Mouse (Mus musculus) ES-Bruce4 (cell line): ENCODE results near the gene Klk9. TPM values are rescaled to one million over a fixed set of nuclear protein-coding genes. Genes with fewer than 3 reads are reported as not detected.

Source experiments
- H3K27ac ChIP-seq: 2 replicates; pipeline ENCODE4 v1.5.1; 2012; ENCODE audit warnings: low read length, inconsistent platforms; ENCODE audit not compliant: insufficient read depth
- H3K27me3 ChIP-seq: 2 replicates; pipeline ENCODE4 v1.6.1; 2012; ENCODE audit warnings: mild to moderate bottlenecking, low read length, inconsistent platforms; ENCODE audit not compliant: control insufficient read depth, poor library complexity, insufficient read depth, severe bottlenecking
- H3K36me3 ChIP-seq: 2 replicates; pipeline ENCODE4 v1.6.1; 2012; ENCODE audit warnings: inconsistent platforms, mild to moderate bottlenecking, low read length, moderate library complexity; ENCODE audit not compliant: control insufficient read depth, poor library complexity, insufficient read depth, severe bottlenecking
- H3K4me1 ChIP-seq: one replicate; pipeline ENCODE4 v1.8.1; 2011; ENCODE audit warnings: low read length; ENCODE audit not compliant: control insufficient read depth, insufficient read depth
- H3K4me3 ChIP-seq: 2 replicates; pipeline ENCODE4 v1.5.1; 2011; ENCODE audit warnings: low read depth, mild to moderate bottlenecking, low read length
- H3K9ac ChIP-seq: 2 replicates; pipeline ENCODE4 v1.6.1; 2012; ENCODE audit warnings: low read depth, mild to moderate bottlenecking, inconsistent platforms; ENCODE audit not compliant: poor library complexity, severe bottlenecking
- H3K9me3 ChIP-seq: replicated peaks from 2 replicates; pipeline ENCODE4 v1.6.1; 2012; ENCODE audit warnings: mild to moderate bottlenecking, low read length, inconsistent platforms; ENCODE audit not compliant: control insufficient read depth, poor library complexity, insufficient read depth, severe bottlenecking
- CTCF ChIP-seq: IDR thresholded peaks from one replicate; pipeline ENCODE4 v1.8.1; 2011; ENCODE audit warnings: low read depth, low read length
- EP300 ChIP-seq: IDR thresholded peaks from 2 replicates; pipeline ENCODE4 v1.6.1; 2011; ENCODE audit warnings: low read depth, low read length; ENCODE audit not compliant: insufficient read depth
- POLR2A ChIP-seq: IDR thresholded peaks from one replicate; pipeline ENCODE4 v1.8.1; 2011; ENCODE audit warnings: low read length; ENCODE audit not compliant: insufficient read depth
- polyA plus RNA-seq: library from polyadenylated mRNA; stranded (reverse); fragments of >200 nt; gene quantifications from 2 replicates; pipeline ENCODE4 v1.2.4, GENCODE M21; 2011; ENCODE audit warnings: low read depth; ENCODE audit not compliant: missing spikeins, insufficient read depth, insufficient read length

Gene Klk9
- polyA plus RNA-seq, 1 experiment: not detected

DNA sequence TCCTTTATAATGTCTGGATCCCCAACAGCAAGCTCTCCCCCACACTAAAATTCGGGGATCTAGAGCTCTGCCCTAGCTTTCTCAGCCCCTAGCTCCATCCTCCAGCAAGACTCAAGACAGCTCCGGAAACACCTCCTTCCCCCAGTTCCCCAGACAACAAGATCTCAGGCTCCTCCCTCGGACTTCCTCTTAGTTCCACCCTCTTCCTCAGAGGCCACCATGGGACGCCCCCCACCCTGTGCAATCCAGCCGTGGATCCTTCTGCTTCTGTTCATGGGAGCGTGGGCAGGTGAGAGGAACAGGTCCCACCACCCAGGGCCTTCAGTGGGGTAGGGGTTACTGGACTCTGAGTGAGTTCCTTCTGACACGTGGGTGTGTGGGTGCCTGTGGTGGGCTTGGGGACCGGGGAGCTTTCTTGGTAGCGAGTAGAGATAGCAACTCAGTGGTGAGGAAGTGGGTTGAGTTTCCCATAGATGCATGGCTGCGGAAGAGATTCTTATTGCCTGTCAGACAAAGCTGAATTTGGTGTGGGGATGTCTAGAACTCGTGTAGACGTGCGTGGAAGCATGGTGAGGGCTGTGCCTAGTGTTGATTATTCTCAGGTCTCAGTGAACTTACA is 6.3 kb downstream of the Klk9 start:
- Histone ChIP-seq H3K4me3 (peak overlapping the region; percentile 63), H3K36me3 (no peaks in the 10 kb centered on the region), H3K9ac (no peak overlapping the region), H3K9me3 (no peaks in the 10 kb centered on the region), H3K27ac (no peak overlapping the region), H3K4me1 (no peaks in the 10 kb centered on the region), H3K27me3 (no peaks in the 10 kb centered on the region)
- no peak for TF ChIP-seq CTCF
- TF ChIP-seq EP300: no peak
- TF ChIP-seq POLR2A: no peak

DNA sequence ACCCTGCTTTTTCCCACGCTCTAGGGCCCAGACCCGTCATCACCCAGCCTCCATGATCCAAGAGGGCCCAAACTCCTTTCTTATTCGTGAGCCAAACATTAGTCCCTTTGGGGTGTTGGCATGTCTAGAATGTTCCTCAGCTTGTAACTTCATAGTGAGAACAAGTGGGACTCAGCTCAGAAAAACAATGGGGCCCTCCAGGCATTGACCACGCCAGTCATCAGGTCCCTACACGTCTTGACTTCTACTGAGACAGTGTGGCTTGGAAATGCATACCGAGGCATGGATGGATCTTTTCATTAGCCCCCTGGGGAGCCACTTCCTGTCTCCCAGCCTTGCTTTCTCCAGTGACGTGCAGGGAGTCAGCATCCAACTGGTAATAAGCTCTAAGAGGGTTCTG is 8.2 kb downstream of the Klk9 start:
- Histone ChIP-seq H3K9ac (no peak overlapping the region), H3K4me1 (no peaks in the 10 kb centered on the region)
- TF ChIP-seq CTCF (no peak), POLR2A (no peak), EP300 (no peak)

GRCm38 (mm10) chr7:43810994-43811393 is 19.3 kb downstream of the Klk9 start, which contains the start of gene Klk7:
TSS of gene Klk7 (plus strand) at chr7:43811294.
- no peaks in the 10 kb centered on the region for H3K9me3 ChIP-seq
- H3K36me3 ChIP-seq: no peaks in the 10 kb centered on the region
- no peak within 1 kb of the TSS for H3K4me3 ChIP-seq
- TF ChIP-seq EP300 (no peak), CTCF (no peak), POLR2A (no peak)
- H3K4me1 ChIP-seq: no peaks in the 10 kb centered on the region
- H3K9ac ChIP-seq: no peak within 1 kb of the TSS
- H3K27ac ChIP-seq: no peak within 1 kb of the TSS
- no peaks in the 10 kb centered on the region for H3K27me3 ChIP-seq

More for the DNA sequence above, 8.2 kb downstream of the Klk9 start:
- no peaks in the 10 kb centered on the region for H3K9me3 ChIP-seq
- no peak overlapping the region for H3K4me3 ChIP-seq
- no peaks in the 10 kb centered on the region for H3K27me3 ChIP-seq
- no peak overlapping the region for H3K27ac ChIP-seq
- H3K36me3 ChIP-seq: no peaks in the 10 kb centered on the region

- H3K27me3 ChIP-seq: no peaks in the 10 kb centered on the region
- TF ChIP-seq POLR2A (no peak), EP300 (no peak), CTCF (no peak)
- H3K4me3 ChIP-seq: no peak overlapping the region
- H3K4me1 ChIP-seq: no peaks in the 10 kb centered on the region
- no peak overlapping the region for H3K9ac ChIP-seq
- no peak overlapping the region for H3K27ac ChIP-seq
- H3K9me3 ChIP-seq: no peaks in the 10 kb centered on the region
- H3K36me3 ChIP-seq: no peaks in the 10 kb centered on the region
Observed at GRCm38 (mm10) chr7:43815211-43815610, 23.5 kb downstream of the Klk9 start.

DNA sequence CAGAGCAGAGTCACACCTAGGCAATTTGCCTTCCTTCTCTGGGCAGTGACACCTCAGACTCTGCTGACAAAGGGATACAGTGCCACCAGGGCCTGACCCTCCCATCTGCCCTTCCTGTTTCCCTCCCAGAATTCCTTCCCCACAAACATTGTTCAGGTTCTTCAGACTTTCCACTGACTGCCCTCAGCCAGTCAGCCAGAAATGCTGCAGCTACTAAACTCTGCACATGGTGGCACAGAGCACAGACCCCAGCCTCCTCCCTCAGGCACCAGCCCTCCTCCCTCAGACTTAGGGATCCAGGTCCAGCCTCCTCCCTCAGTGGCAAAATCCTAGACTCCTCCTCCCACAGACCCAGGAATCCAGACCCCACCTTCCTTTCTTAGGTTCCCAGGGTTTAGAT is 25.1 kb downstream of the Klk9 start:
- Histone ChIP-seq H3K9ac (no peak overlapping the region), H3K27ac (no peak overlapping the region), H3K9me3 (no peaks in the 10 kb centered on the region), H3K4me3 (no peak overlapping the region), H3K4me1 (no peaks in the 10 kb centered on the region), H3K36me3 (no peaks in the 10 kb centered on the region), H3K27me3 (no peaks in the 10 kb centered on the region)
- TF ChIP-seq CTCF: no peak
- TF ChIP-seq EP300: no peak
- TF ChIP-seq POLR2A: no peak

DNA sequence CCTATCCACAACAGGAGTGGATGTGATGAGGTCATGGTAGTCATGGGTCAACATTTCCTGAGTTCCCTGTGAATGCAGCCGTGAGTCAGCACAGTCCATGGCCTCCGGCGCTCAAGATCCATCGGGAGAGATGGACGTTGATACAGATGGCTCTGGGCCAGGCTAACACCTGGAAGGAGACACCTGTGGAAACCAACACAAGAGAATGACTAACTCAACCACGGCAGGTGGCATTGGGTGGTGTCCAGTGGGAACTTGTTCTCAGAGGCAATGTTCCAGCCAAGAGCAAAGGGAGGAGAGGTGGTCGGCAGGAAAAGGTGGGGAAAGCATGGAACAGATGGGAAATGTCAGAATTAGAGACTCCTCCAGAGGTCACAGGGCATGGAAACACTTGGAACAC is 29.9 kb downstream of the Klk9 start:
- no peak overlapping the region for H3K9ac ChIP-seq
- H3K9me3 ChIP-seq: no peaks in the 10 kb centered on the region
- no peaks in the 10 kb centered on the region for H3K36me3 ChIP-seq
- no peak overlapping the region for H3K27ac ChIP-seq
- H3K4me3 ChIP-seq: no peak overlapping the region
- no peaks in the 10 kb centered on the region for H3K27me3 ChIP-seq
- no peak for TF ChIP-seq CTCF
- no peak for TF ChIP-seq POLR2A
- no peak for TF ChIP-seq EP300
- no peaks in the 10 kb centered on the region for H3K4me1 ChIP-seq
